Mouse (Mus musculus) hematopoietic multipotent progenitor cell, adult 10-12 weeks (in vitro differentiated cells): ENCODE data around the gene Kcnq1. TPM values are rescaled to one million over a fixed set of nuclear protein-coding genes. Genes with fewer than 3 reads are reported as not detected.

Experiments used
- polyA plus RNA-seq: library from polyadenylated mRNA; stranded (reverse); fragments of >175 nt; gene quantifications from 2 replicates; pipeline ENCODE4 v1.2.3, GENCODE M21; 2012; ENCODE audit warnings: low replicate concordance

Kcnq1 gene
- polyA plus RNA-seq = 0.24 and 0.64 TPM in 2 replicates

DNA sequence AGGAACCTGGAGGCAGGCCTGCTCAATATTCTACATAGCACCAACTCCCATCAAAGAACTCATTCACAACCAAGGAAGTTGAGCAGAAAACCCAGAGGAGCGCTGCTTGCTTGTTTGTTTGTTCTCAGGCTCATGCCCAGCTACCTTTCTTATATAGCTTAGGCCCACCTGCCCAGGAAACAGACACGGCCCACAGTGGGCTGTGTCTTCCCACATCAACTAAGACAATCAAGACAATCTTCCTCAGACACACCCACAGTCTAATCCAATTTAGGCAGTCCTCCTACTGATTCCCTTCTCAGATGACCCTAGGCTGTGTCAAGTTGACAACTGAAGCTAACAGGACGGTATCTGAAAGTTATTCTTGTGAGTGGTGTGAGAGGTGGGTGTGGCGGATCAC is at the start of gene Kcnq1:
Gene Kcnq1, plus strand, starts transcription at position 301 of the 400 bp plus-strand sequence.

GRCm38 (mm10) chr7:143068882-143069591 is 37.1 kb upstream of the Kcnq1 start, which contains the start of gene Tssc4:
TSS of gene Tssc4 (plus strand) at chr7:143069249.

DNA sequence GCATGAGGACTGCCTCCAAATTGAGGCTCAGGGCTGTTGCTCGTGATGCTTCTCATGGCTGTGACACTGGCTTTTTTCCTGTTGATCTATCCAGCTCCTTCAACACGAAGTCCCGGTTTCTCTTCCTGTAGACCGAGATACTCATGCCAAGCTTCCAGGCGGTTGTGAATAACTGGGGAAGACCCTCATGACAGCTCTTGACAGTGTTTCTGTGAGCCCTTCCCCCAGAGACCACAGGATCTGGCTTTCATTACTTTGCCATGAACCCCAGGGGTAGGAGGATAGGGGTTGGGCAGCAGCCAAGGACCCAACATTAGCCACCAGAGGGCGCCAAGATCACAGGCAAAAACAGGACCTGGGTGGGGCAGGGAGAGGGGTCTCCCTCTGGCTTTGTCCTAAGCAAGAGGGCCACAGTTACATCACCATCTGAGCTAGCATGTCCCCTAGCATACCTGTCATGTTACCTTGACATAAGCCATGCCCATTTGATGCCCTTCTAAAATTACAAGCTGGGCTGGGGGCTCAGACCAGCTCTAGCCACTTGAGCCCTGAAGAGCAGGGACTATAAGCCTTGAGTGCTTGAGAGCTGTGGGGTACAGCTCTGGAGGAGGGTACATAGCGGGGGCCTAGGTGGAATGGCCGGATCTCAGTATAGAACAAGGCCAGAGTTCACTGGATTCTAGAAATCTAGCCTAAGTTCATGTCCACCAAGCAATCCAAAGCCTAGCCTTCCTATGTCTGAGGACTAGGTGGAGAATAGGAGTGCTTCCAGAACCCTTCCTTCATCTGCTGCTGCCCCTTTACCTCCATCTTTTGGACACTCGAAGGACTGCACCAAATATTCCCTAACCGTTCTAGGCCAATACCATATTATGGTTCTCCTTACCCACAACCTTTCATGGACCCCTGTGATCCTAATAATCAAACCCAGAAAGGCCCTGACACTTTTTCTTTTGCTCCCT is 11.3 kb upstream of the Kcnq1 start, which contains the start of gene Trpm5:
Gene Trpm5, minus strand, starts transcription at position 51 of the 962 bp plus-strand sequence.

DNA sequence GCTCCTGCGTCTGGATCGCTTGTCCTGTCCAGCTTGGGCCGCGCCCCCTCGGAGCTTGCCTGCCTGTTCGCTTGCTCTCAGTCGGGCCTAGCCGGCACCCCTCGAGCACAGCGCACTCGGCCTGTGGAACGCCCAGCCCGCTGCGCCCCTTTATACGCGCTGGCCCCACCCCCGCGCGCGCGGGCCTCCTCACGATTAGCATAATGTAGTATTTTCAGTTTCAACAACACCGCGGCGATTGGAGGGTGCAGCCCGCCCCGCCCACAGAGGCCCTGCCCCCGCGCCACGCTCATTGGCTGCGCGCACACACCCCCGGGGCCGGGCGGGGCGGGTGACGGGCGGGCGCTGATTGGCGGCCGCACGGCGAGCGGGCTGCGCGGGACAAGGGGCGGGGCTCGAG is 354.7 kb downstream of the Kcnq1 start, which contains the start of gene Cdkn1c:
Gene Cdkn1c, minus strand, starts transcription at position 177 of the 400 bp plus-strand sequence.

GRCm38 (mm10) chr7:143473347-143474101 is 367.4 kb downstream of the Kcnq1 start, which contains the start of gene Slc22a18:
TSS of gene Slc22a18 (plus strand) at chr7:143473736.

Other genes starting within 250 kb of the Kcnq1 start
- not detected in 2 replicates for gene Th, start 175.2 kb upstream of the Kcnq1 start, polyA plus RNA-seq
- gene Ascl2, start 137.1 kb upstream of the Kcnq1 start, polyA plus RNA-seq = 0.44 and 3.9 TPM in 2 replicates
- gene Tspan32, start 101.3 kb upstream of the Kcnq1 start, polyA plus RNA-seq = 37.7 and 44.8 TPM in 2 replicates
- gene Cd81, start 53.6 kb upstream of the Kcnq1 start, polyA plus RNA-seq = 240 and 503 TPM in 2 replicates
- gene Tssc4, start 37.1 kb upstream of the Kcnq1 start, polyA plus RNA-seq = 114 and 177 TPM in 2 replicates
- 0.17 and 0.47 TPM in 2 replicates for gene Trpm5, start 11.7 kb upstream of the Kcnq1 start, polyA plus RNA-seq